Mouse (Mus musculus) embryonic facial prominence, embryonic 13.5 days (tissue): ENCODE data around the gene Psmb2. TPM values are rescaled to one million over a fixed set of nuclear protein-coding genes. Genes with fewer than 3 reads are reported as not detected.

ENCODE experiments used
- ATAC-seq: fragments of 200-750 bp; cut with Nextera tagmentation; 2 replicates; pipeline ENCODE4 v1.8.0; 2017; ENCODE audit warnings: low read depth; ENCODE audit not compliant: insufficient number of reproducible peaks, insufficient read depth, low FRiP score, low TSS enrichment
- H3K27ac ChIP-seq: fragments of 300-500 bp; sonication (generic); 2 replicates; pipeline ENCODE4 v1.5.1; 2015; ENCODE audit warnings: moderate library complexity, mild to moderate bottlenecking, inconsistent platforms
- H3K27me3 ChIP-seq: fragments of 300-500 bp; sonication (generic); 2 replicates; pipeline ENCODE4 v1.6.1; 2015; ENCODE audit warnings: mild to moderate bottlenecking, inconsistent platforms
- H3K36me3 ChIP-seq: fragments of 300-500 bp; sonication (generic); 2 replicates; pipeline ENCODE4 v1.6.1; 2015; ENCODE audit warnings: mild to moderate bottlenecking, inconsistent platforms
- H3K4me1 ChIP-seq: fragments of 300-500 bp; sonication (generic); 2 replicates; pipeline ENCODE4 v1.6.1; 2015; ENCODE audit warnings: inconsistent platforms
- H3K4me2 ChIP-seq: fragments of 300-500 bp; sonication (generic); 2 replicates; pipeline ENCODE4 v1.6.1; 2015; ENCODE audit warnings: moderate library complexity, mild to moderate bottlenecking, inconsistent platforms
- H3K4me3 ChIP-seq: fragments of 300-500 bp; sonication (generic); 2 replicates; pipeline ENCODE4 v1.5.1; 2015; ENCODE audit warnings: mild to moderate bottlenecking, inconsistent platforms
- H3K9ac ChIP-seq: fragments of 300-500 bp; sonication (generic); 2 replicates; pipeline ENCODE4 v1.6.1; 2015; ENCODE audit warnings: mild to moderate bottlenecking, inconsistent platforms
- H3K9me3 ChIP-seq: fragments of 300-500 bp; sonication (generic); 2 replicates; pipeline ENCODE4 v1.6.1; 2016; ENCODE audit warnings: inconsistent platforms
- WGBS: fragments of 180-500 bp; shearing (Covaris S2); methylation state at CpG from one replicate; pipeline ENCODE4 v1.1.7; 2015; ENCODE audit warnings: mixed read lengths; 5-methylcytosine and 5-hydroxymethylcytosine counted together
- polyA plus RNA-seq: library from polyadenylated mRNA; unstranded; fragments of >200 nt; fragmentation: Nextera tagmentation; extraction: Ambion mirVana; gene quantifications from 2 replicates; pipeline ENCODE4 v1.2.1, GENCODE M21; 2015

Gene Psmb2
- polyA plus RNA-seq, 1 experiment from 2014 or later, result 482 TPM

DNA sequence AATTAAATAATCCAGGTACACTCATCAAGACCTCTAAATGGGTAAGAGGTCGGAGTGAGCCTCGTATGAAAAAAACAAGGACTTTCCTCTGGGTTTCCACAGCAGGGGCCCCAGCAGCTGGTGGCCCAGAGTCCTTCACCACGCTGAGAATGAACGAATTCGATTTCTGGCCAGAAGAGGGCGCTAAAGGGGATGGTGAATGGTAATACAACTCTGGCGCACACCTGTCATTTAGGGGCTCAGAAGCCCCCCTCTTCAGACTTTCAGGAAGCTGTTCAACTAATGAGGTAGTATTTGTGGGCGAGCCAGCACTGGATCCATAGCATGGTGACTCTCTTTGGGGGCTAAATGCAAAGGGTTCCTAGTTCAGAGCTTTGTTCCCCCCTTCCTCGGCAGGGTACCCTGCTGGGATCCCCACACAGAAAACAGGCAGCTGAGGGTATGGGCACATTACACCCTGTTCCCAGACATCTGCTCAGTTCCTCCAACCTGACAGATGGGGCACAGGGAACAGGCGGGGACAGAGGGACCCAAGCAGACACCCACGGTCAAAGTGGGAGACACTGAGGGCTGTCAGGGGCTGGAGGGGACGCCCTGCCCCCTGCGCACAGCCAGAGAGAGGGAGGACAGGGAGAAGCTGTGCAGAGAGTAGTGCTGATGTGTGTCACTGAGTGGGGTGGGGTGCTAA, 68.2 kb downstream of the Psmb2 start:
- ATAC-seq, result no peak
- H3K9ac ChIP-seq, result no peak overlapping the region
- H3K36me3 ChIP-seq, result peaks cover 67% of the 10 kb centered on the region
- no peaks in the 10 kb centered on the region for H3K27me3 ChIP-seq
- H3K4me2 ChIP-seq, result no peak overlapping the region
- peaks cover 27% of the 10 kb centered on the region for H3K4me1 ChIP-seq
- H3K4me3 ChIP-seq, result no peak overlapping the region
- 38% methylated on average over 13 of the region's 13 CpGs for WGBS
- no peaks in the 10 kb centered on the region for H3K9me3 ChIP-seq
- H3K27ac ChIP-seq, result no peak overlapping the region

DNA sequence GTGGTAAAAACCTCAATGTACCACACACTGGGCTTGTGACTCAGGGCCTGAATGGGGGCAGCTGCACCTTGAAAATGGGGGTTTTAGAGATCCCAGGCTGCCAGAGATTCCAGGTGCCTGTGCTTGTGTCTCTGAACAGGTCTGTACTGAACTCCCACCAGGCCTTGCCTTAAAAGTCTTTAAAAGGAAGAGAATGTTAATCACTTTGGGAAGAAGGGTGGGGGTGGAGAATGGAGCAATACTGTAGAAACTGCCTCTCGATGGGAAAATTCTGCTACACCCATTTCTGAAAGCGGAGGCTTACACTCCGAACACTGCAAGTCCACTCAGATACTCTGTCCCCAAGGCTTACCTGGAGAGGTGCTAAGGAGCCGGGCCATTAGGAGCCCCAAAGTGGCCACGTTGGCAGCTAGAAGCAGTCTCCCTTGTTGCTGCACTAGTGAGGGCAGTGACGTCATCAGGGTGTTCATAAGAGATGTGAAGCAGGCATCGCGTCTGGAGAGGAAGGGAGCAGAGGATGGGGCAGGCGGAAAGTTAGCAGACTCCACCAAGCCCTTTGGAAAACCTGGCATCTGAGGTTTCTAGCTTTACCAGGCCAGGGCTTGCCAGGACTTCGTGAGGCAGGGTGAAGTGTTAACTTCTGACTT, 68.9 kb downstream of the Psmb2 start:
- 84% methylated on average over 10 of the region's 10 CpGs for WGBS

DNA sequence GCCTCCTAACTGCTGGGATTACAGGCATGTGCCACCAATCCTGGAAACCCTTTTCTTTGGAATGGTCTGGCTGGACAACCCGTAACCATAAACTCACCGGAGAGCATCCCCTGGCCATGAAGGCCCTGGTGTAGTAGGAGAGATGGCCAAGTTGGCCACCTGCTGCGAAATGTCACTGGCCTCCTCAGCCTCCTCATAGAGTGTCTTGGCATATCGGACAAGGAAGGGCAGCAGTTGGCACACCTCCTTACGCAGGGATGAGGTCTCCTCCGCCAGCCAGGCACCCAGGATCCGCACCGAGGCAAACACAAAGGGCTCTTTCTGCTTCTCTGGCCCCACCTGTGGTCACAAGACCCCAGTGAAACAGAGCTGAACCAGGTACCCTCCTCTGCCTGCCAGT, 71.0 kb downstream of the Psmb2 start:
- no peak overlapping the region for H3K27ac ChIP-seq
- H3K36me3 ChIP-seq, result peaks cover 67% of the 10 kb centered on the region
- H3K9ac ChIP-seq, result 0 out of 2 replicates have a peak overlapping the region, but pooled peaks have one; percentile 36
- WGBS, result 94% methylated on average over 8 of the region's 8 CpGs
- peaks cover 42% of the 10 kb centered on the region for H3K4me1 ChIP-seq
- H3K9me3 ChIP-seq, result no peaks in the 10 kb centered on the region
- H3K4me3 ChIP-seq, result no peak overlapping the region
- no peak overlapping the region for H3K4me2 ChIP-seq
- H3K27me3 ChIP-seq, result no peaks in the 10 kb centered on the region
- no peak for ATAC-seq

More for the DNA sequence above, 68.9 kb downstream of the Psmb2 start:
- H3K4me1 ChIP-seq, result peaks cover 32% of the 10 kb centered on the region
- H3K9me3 ChIP-seq, result no peaks in the 10 kb centered on the region
- H3K27ac ChIP-seq, result no peak overlapping the region
- H3K9ac ChIP-seq, result no peak overlapping the region
- no peak overlapping the region for H3K4me3 ChIP-seq
- peaks cover 67% of the 10 kb centered on the region for H3K36me3 ChIP-seq
- H3K4me2 ChIP-seq, result no peak overlapping the region
- no peaks in the 10 kb centered on the region for H3K27me3 ChIP-seq
- no peak for ATAC-seq

DNA sequence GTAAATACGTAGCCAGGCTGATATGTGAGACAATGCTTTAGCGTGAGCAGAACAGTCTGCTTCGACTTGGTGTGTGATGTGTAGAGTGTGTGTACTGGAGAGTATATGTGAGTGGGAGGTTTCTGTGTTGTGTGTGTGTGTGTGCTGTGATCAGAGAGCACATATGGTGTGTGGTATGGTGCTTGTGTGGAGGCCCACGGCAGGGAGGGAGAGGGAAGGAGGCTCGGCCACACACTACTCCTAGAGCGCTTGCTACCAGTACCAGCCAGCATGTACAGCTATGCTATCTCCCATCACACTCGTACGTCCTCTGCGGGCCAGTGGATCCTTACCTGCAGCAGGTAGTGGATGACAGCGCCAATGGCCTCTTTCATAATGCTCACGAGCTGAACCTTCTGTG, 72.1 kb downstream of the Psmb2 start:
- 0 out of 2 replicates have a peak overlapping the region, but pooled peaks have one; percentile 57 for H3K9ac ChIP-seq
- 86% methylated on average over 11 of the region's 11 CpGs for WGBS
- H3K27me3 ChIP-seq, result no peaks in the 10 kb centered on the region
- H3K4me2 ChIP-seq, result peak overlapping the region; percentile 11; the same call in 1 of the 2 replicates
- H3K9me3 ChIP-seq, result no peaks in the 10 kb centered on the region
- H3K27ac ChIP-seq, result no peak overlapping the region
- H3K4me1 ChIP-seq, result peaks cover 46% of the 10 kb centered on the region
- H3K4me3 ChIP-seq, result no peak overlapping the region
- H3K36me3 ChIP-seq, result peaks cover 57% of the 10 kb centered on the region
- ATAC-seq, result no peak

DNA sequence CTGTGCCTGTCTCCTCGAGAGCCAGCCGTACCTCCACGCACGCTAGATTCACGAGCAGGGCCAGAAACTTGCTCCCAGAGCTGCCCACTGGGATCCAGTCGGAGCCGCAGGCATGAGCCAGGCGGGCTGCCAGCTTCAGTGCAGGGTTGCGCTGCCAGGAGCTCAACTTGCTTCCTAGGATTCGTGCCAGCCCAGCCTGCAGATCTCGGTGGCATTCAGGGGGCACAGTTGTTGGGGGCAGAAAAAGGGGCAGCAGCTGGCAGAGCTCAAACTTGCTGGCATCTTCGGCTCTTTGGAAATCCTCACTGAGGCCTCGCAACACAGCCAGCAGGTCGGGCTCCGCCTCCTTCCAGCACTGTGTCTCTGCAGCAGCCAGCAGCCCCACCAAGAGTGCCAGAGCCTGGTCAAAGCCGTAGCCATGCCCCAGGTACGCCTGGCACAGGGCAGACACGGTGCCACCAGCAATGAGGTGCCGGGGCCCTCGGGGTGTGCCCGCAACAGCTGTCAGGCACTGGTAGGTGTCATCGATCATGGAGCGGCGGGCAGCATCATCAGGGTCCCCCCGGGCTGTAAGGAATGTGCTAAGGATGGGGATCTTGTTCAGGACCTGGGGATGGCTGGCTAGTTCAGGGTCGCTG, 72.7 kb downstream of the Psmb2 start:
- 88% methylated on average over 26 of the region's 26 CpGs for WGBS
- peaks cover 51% of the 10 kb centered on the region for H3K36me3 ChIP-seq
- no peak overlapping the region for H3K27ac ChIP-seq

DNA sequence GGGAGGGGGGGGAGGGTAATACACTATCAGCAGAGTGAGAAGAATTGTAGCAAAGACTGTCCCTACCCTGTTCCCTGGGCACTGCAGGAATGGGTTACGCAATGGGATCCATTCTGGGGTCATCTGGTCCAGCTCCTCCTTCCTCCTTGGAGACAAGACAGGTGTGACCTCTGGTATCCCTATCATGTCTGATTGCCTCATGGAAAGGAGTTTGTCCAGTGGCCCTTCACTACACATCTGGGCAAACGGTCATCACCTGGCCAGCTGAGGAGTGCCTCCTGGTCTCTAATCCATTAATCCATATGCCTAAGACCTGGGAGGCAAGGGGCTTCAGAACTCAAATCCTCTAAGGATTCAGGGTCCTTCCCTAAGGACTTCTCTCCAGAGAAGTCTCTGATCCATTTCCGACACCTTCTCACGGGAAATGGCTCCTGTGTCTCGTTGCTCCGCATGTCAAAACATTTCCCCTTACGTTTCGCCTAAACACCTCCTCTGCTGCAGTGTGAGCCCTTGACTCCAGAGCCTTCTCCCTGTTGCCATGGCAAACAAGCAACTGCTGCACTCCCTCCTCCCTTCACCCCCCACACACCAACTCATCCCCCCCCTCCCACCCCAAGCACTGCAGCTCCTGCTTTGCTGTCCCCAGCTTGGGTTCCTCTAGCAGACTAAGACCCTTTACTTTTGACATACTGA, 73.6 kb downstream of the Psmb2 start:
- Histone ChIP-seq H3K27ac (no peak overlapping the region), H3K9ac (no peak overlapping the region), H3K36me3 (peaks cover 44% of the 10 kb centered on the region), H3K4me3 (no peak overlapping the region), H3K4me1 (peaks cover 52% of the 10 kb centered on the region), H3K4me2 (peak overlapping the region; percentile 100; the same call in 1 of the 2 replicates), H3K9me3 (no peaks in the 10 kb centered on the region), H3K27me3 (no peaks in the 10 kb centered on the region)
- ATAC-seq, result no peak
- WGBS, result 70% methylated on average over 8 of the region's 8 CpGs

More for the DNA sequence above, 72.7 kb downstream of the Psmb2 start:
- no peak for ATAC-seq
- Histone ChIP-seq H3K9ac (0 out of 2 replicates have a peak overlapping the region, but pooled peaks have one; percentile 57), H3K27me3 (no peaks in the 10 kb centered on the region), H3K9me3 (no peaks in the 10 kb centered on the region), H3K4me1 (peaks cover 52% of the 10 kb centered on the region), H3K4me3 (no peak overlapping the region), H3K4me2 (peak overlapping the region; percentile 11; the same call in 1 of the 2 replicates)

DNA sequence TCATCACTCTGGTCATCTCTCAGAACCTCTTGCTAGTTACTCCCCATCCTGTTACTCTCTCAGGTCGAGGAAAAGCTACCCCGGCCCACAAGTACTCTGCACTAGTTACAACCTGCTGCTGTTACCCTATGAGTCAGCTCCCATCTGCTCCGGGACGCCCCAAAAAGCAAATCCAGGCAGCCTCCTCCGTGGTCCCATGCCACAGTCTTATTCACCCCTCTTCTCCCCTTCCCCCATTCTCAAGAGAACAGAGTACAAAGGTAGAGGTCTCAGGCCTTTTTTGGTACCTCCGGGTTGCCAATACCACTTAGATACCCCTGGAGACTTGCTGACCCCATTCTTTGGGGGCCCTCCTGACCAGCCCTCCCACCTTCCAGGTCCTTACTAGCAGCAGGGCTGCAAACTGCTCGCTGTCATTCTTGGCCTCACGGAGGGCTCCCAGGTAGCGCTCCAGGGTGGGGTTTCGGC, 74.2 kb downstream of the Psmb2 start:
- Histone ChIP-seq H3K4me3 (peak overlapping the region; percentile 93), H3K27ac (0 out of 2 replicates have a peak overlapping the region, but pooled peaks have one; percentile 16), H3K9me3 (no peaks in the 10 kb centered on the region), H3K27me3 (no peaks in the 10 kb centered on the region), H3K4me2 (peak overlapping the region; percentile 100), H3K9ac (peak overlapping the region; percentile 85), H3K36me3 (peaks cover 38% of the 10 kb centered on the region), H3K4me1 (peaks cover 52% of the 10 kb centered on the region)
- WGBS, result 51% methylated on average over 10 of the region's 10 CpGs
- no peak for ATAC-seq

DNA sequence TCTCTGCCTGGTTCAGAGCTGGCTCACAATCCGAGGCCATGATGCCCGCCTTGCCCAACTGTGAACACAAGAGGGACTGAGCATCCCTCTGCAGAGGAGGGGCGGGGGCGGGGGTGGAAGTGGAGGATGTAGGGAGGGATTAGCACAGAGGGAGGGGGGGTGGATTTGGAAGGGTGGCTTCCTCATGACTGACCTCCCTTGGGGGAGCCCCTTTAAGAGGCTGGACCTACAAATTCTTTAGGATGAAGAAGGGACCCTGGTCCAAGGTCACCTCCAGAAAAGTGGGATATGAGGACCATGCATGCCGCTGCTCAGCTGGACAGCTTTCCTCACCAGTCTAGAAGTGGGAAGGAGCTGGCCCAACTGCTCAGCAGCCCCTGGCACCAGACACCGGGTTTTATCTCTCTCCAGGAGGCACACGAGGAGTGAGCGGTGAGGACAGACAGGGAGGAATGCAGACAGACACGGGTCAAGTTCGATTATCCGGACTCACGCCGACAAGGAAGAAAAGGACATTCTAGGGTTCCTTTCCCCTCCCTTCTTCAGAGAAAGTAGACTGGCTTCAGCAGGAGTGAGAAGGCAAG, 74.7 kb downstream of the Psmb2 start:
- peak overlapping the region; percentile 93 for H3K4me3 ChIP-seq
- peak overlapping the region; percentile 55; the same call in 1 of the 2 replicates for H3K27ac ChIP-seq
- H3K36me3 ChIP-seq, result peaks cover 33% of the 10 kb centered on the region
- 3% methylated on average over 13 of the region's 13 CpGs for WGBS
- H3K4me1 ChIP-seq, result peaks cover 52% of the 10 kb centered on the region
- H3K27me3 ChIP-seq, result no peaks in the 10 kb centered on the region
- H3K9me3 ChIP-seq, result no peaks in the 10 kb centered on the region
- no peak for ATAC-seq
- peak overlapping the region; percentile 85 for H3K9ac ChIP-seq
- H3K4me2 ChIP-seq, result peak overlapping the region; percentile 100

DNA sequence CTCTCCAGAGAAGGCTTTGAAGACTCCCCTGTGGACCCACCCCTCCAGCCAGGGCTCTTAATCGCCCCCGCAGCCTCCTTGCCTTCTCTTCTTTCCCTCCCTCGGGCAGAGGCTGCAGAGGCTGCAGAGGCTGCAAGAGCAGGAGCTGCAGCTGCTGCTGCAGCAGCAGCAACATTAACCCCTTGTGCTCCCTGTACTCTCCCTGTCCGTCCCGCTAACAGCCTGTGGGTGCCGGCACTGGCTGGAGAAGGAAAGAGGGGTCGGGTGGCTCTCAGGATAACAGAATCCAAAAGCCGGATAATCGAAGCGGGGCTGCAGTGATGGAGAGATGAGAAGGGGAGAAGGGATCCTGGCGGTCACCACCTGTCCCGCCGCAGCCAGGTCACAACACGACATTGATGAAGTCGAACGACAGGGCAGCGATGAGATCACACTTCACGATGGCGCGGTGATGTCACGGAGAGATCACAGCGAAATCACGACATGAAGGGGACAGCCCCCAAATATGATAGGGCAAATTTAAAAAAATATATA, 75.2 kb downstream of the Psmb2 start:
- peaks cover 30% of the 10 kb centered on the region for H3K36me3 ChIP-seq
- peak overlapping the region; percentile 95 for H3K27ac ChIP-seq

DNA sequence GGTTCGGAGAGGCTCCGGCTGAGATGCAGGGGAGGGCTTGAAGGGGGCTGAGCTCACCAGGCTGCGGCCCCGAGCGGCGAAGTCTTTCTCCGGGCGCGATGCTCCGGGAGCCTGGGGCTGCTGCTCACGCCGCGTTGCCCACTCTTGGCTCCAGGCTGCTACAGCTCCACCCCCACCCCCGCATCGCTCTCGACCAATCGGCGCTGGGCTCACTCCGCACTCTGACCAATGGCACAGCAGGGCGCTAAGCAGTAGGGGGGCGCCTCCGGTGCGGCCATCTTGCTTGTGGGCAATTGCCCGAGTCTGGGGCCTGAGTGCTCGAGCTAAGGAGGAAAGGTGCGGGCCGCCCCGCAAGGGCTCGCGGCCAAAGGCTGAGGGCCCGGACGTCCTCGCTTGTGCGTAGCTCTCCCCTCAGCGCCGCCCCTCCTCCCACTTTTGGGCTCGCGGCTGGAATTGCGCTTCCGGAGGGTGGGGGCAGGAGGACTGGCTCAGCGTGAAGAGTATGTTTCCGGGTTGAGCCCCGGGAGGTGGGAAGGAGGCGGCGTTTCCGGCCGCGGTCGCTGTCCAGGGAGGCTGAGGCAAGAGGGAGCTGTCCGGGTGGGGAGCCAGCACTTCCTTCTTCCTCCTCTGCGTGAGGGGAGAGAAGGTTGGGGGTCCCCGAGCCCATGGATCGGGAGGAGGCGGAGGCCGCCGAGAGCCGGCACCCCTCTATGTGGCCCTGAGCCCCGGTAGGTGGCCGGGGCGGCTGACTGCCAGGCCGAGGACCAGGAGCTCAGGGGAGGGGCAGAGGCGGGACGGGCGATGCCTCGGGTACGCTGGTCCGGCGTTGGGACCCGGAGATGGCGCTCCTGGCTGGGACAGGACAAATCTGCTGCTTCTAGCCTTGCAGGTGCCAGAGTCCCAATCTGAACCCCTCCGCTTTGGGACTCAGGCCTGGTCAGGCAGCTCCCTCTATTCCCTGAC, 76.1 kb downstream of the Psmb2 start, which contains the start of the genes Ncdn and AU040320:
TSS of gene Ncdn (minus strand) at position 171 of the 963 bp plus-strand sequence.
TSS of gene AU040320 (plus strand) at position 277 of the 963 bp plus-strand sequence.
- Histone ChIP-seq H3K36me3 (peaks cover 30% of the 10 kb centered on the region), H3K9ac (peak within 1 kb of the TSS; percentile 85), H3K4me2 (peak within 1 kb of the TSS; percentile 100), H3K27ac (peak within 1 kb of the TSS; percentile 95), H3K4me1 (peaks cover 49% of the 10 kb centered on the region), H3K9me3 (no peaks in the 10 kb centered on the region), H3K27me3 (no peaks in the 10 kb centered on the region), H3K4me3 (peak within 1 kb of the TSS; percentile 93)
- peak; percentile 99 for ATAC-seq
- under 1% methylated on average over 70 of the region's 71 CpGs for WGBS

More for the DNA sequence above, 75.2 kb downstream of the Psmb2 start:
- WGBS, result under 1% methylated on average over 23 of the region's 23 CpGs
- peak overlapping the region; percentile 100 for H3K4me2 ChIP-seq
- H3K9me3 ChIP-seq, result no peaks in the 10 kb centered on the region
- no peak for ATAC-seq
- H3K4me1 ChIP-seq, result peaks cover 52% of the 10 kb centered on the region
- H3K27me3 ChIP-seq, result no peaks in the 10 kb centered on the region
- H3K4me3 ChIP-seq, result peak overlapping the region; percentile 93
- H3K9ac ChIP-seq, result peak overlapping the region; percentile 85
